Mouse (Mus musculus) MEL (cell line): ENCODE data around the gene Gstp1.

ENCODE experiments used
- CTCF ChIP-seq, 3 experiments: IDR thresholded peaks in 2 of 3; conservative IDR thresholded peaks in 1 of 3; 2 replicates each; pipeline ENCODE4 v1.5.1; 2011 to 2012; ENCODE audit warnings: low read length in 3 of 3, low read depth in 2 of 3, mild to moderate bottlenecking in 2 of 3, improper control_type of control experiment in 1 of 3, inconsistent platforms in 1 of 3, mixed read lengths in 1 of 3, moderate library complexity in 1 of 3; ENCODE audit not compliant: control insufficient read depth in 1 of 3, insufficient read depth in 1 of 3, poor library complexity in 1 of 3, severe bottlenecking in 1 of 3
- EP300 ChIP-seq, 2 experiments: IDR thresholded peaks; 2 replicates each; pipeline ENCODE4 v1.6.1; 2011; ENCODE audit warnings: improper control_type of control experiment in 2 of 2, low read length in 2 of 2, low read depth in 1 of 2, mild to moderate bottlenecking in 1 of 2
- HCFC1 ChIP-seq: IDR thresholded peaks from 2 replicates; pipeline ENCODE4 v1.6.1; 2012; ENCODE audit warnings: low read depth, mild to moderate bottlenecking, inconsistent platforms, low read length, improper control_type of control experiment, moderate library complexity
- KAT2A ChIP-seq: conservative IDR thresholded peaks from 2 replicates; pipeline ENCODE4 v1.6.1; 2012; ENCODE audit warnings: low read depth, low read length, improper control_type of control experiment, inconsistent platforms
- MAX ChIP-seq: IDR thresholded peaks from 2 replicates; pipeline ENCODE4 v1.6.1; 2011; ENCODE audit warnings: low read length, improper control_type of control experiment
- MAZ ChIP-seq: IDR thresholded peaks from 2 replicates; pipeline ENCODE4 v1.6.1; 2012; ENCODE audit warnings: low read depth, mild to moderate bottlenecking, inconsistent platforms, low read length, improper control_type of control experiment
- POLR2A ChIP-seq, 2 experiments: IDR thresholded peaks; 2 replicates each; pipeline ENCODE4 v1.6.1; 2011 to 2012; ENCODE audit warnings: low read length in 2 of 2, mild to moderate bottlenecking in 2 of 2, control low read depth in 1 of 2, improper control_type of control experiment in 1 of 2, low read depth in 1 of 2, moderate library complexity in 1 of 2; ENCODE audit not compliant: control insufficient read depth in 1 of 2, insufficient read depth in 1 of 2, poor library complexity in 1 of 2
- POLR2AphosphoS5 ChIP-seq: IDR thresholded peaks from 2 replicates; pipeline ENCODE4 v1.6.1; 2012; ENCODE audit warnings: low read depth, borderline replicate concordance, mild to moderate bottlenecking, inconsistent platforms, low read length, moderate library complexity, mixed read lengths
- RAD21 ChIP-seq: IDR thresholded peaks from 2 replicates; pipeline ENCODE4 v1.6.1; 2011; ENCODE audit warnings: mild to moderate bottlenecking, low read depth, low read length, improper control_type of control experiment
- SMC3 ChIP-seq: IDR thresholded peaks from 2 replicates; pipeline ENCODE4 v1.6.1; 2011; ENCODE audit warnings: low read depth, low read length, improper control_type of control experiment
- TCF12 ChIP-seq: IDR thresholded peaks from 2 replicates; pipeline ENCODE4 v1.6.1; 2014; ENCODE audit warnings: low read depth, mild to moderate bottlenecking, inconsistent platforms, low read length, improper control_type of control experiment, moderate library complexity
- ZMIZ1 ChIP-seq: IDR thresholded peaks from 2 replicates; pipeline ENCODE4 v1.6.1; 2012; ENCODE audit warnings: low read depth, mild to moderate bottlenecking, inconsistent platforms, low read length, improper control_type of control experiment, moderate library complexity

- TF ChIP-seq EP300 (IDR thresholded peaks at IDR 0.05; ENCODE audit: low read depth in 1 of 2, low read length in 2 of 2): no peak
- no peak for TF ChIP-seq ZMIZ1
- TF ChIP-seq CTCF (IDR thresholded peaks at IDR 0.05 in 2 of 3, conservative IDR thresholded peaks at IDR 0.05 in 1 of 3; ENCODE audit: control insufficient read depth in 1 of 3, insufficient read depth in 1 of 3, low read depth in 2 of 3, low read length in 3 of 3, poor library complexity in 1 of 3, severe bottlenecking in 1 of 3): no peak
- no peak for TF ChIP-seq POLR2A (IDR thresholded peaks at IDR 0.05; ENCODE audit: control insufficient read depth in 1 of 2, insufficient read depth in 1 of 2, low read depth in 1 of 2, low read length in 2 of 2, poor library complexity in 1 of 2)
- no peak for TF ChIP-seq HCFC1
- TF ChIP-seq POLR2AphosphoS5: no peak
- TF ChIP-seq SMC3: no peak
- TF ChIP-seq TCF12: no peak
- no peak for TF ChIP-seq MAX
- TF ChIP-seq MAZ: no peak
- TF ChIP-seq KAT2A: no peak
- TF ChIP-seq RAD21: no peak
These were observed 33.5 kb downstream of the Gstp1 start for GRCm38 (mm10) chr19:4004331-4004730.
